Mouse (Mus musculus) liver, adult 2 months (tissue): ENCODE data around the gene Itprip.

Experiments
- CTCF ChIP-seq: fragments of 200-500 bp; IDR thresholded peaks from 2 replicates; pipeline ENCODE4 v1.5.1; 2011; ENCODE audit warnings: low read depth, low read length, control low read depth
- POLR2A ChIP-seq: fragments of 200-500 bp; IDR thresholded peaks from 2 replicates; pipeline ENCODE4 v1.6.1; 2011; ENCODE audit warnings: low read length, control low read depth; ENCODE audit not compliant: insufficient read depth; ENCODE audit errors: extremely low read depth

- TF ChIP-seq CTCF (no peak), POLR2A (no peak)
Measured at GRCm38 (mm10) chr19:47902316-47903201, 16.5 kb downstream of the Itprip start.
